Mouse (Mus musculus): Measurements from ENCODE around the gene Grid1.

DNA sequence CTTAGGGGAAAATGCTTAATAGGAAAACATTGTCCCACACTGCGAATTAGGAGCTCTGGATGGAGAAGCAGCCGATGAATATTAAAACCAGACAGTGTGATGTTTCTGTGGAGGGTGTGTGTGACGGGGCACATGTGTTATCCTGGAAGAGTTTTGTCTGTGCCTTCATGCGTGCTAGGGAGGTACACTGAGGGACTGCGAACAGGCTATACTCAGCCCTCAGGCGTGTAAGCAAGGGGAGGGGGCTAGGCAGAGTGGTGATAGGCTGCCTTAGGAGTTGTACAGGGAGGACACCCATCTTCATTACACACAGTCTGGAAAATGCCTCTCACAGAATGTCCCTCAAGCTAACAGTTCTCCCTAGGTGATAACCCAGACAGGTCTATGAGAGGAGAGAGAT is 379.0 kb downstream of the Grid1 start:
- no peak for TF ChIP-seq EP300 (IDR thresholded peaks at IDR 0.05; ENCODE audit: insufficient read depth, low read depth, low read length)
- no peak for TF ChIP-seq POLR2A (IDR thresholded peaks at IDR 0.05; ENCODE audit: insufficient read depth, low read depth, low read length)
- TF ChIP-seq CTCF (IDR thresholded peaks at IDR 0.05), result no peak
